Mouse (Mus musculus): ENCODE measurements at regions not wholly inside any gene's neighbourhood (a gene's known extent, or its start where the extent isn't known, plus 50 kb on each side); places are given as distances from the start of the nearest gene placed in this dataset.

DNA sequence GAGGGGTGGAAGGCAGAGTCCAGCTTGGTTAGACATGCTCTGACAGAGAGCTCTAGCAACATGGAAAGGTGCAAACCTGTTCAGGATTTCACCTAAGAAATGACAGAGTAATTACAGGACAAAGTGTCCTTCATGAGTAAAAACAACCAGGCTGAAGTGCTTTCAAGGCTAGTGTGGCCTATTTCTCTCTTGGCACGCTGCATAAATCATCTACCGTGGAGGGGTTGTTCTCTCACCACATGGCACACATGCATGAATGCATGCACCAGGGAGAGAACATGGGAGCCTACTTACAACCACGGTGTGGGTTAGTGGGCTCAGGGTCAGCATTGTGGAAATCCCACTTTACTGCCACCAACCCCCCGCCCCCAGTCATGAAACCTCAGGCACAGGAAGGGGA is 454.9 kb downstream of the Lmo4 start:
- Histone ChIP-seq H3K9me3 (replicated peaks; ENCODE audit: control insufficient read depth, insufficient read depth, low read length, poor library complexity, severe bottlenecking) (no peaks in the 10 kb centered on the region), H3K27ac (ENCODE audit: insufficient read depth, low read length) (no peak overlapping the region), H3K4me1 (ENCODE audit: control insufficient read depth, insufficient read depth, low read length) (no peaks in the 10 kb centered on the region), H3K9ac (ENCODE audit: low read depth, poor library complexity, severe bottlenecking) (no peak overlapping the region), H3K27me3 (ENCODE audit: control insufficient read depth, insufficient read depth, low read length, poor library complexity, severe bottlenecking) (no peaks in the 10 kb centered on the region), H3K36me3 (ENCODE audit: control insufficient read depth, insufficient read depth, low read length, poor library complexity, severe bottlenecking) (no peaks in the 10 kb centered on the region), H3K4me3 (ENCODE audit: low read depth, low read length) (no peak overlapping the region)
- TF ChIP-seq EP300 (IDR thresholded peaks at IDR 0.05; ENCODE audit: insufficient read depth, low read depth, low read length) (no peak), POLR2A (IDR thresholded peaks at IDR 0.05; ENCODE audit: insufficient read depth, low read length) (no peak), CTCF (IDR thresholded peaks at IDR 0.05; ENCODE audit: low read depth, low read length) (no peak)

DNA sequence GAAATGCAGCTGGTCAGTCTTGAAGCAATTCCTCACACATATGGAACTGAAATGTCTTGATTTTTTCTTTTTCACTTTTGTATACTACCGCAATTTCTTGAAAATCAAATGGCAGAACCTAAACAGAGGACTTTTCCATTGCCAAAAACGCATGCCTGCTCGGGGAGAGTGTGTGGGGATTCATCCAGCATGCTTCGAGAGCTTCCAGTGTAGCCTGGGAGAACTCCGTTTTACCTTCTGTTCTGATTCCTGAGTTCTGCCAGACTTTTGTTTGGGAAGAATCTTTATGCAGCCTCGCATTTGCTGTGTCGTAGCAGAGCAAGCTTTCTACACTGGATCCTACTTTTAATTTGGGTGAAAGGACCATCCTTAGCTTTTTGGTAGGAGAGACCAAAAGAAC is 461.4 kb downstream of the Lmo4 start:
- Histone ChIP-seq H3K9ac (ENCODE audit: low read depth, poor library complexity, severe bottlenecking) (no peak overlapping the region), H3K27me3 (ENCODE audit: control insufficient read depth, insufficient read depth, low read length, poor library complexity, severe bottlenecking) (no peaks in the 10 kb centered on the region), H3K4me1 (ENCODE audit: control insufficient read depth, insufficient read depth, low read length) (no peaks in the 10 kb centered on the region), H3K4me3 (ENCODE audit: low read depth, low read length) (no peak overlapping the region), H3K27ac (ENCODE audit: insufficient read depth, low read length) (no peak overlapping the region), H3K36me3 (ENCODE audit: control insufficient read depth, insufficient read depth, low read length, poor library complexity, severe bottlenecking) (no peaks in the 10 kb centered on the region), H3K9me3 (replicated peaks; ENCODE audit: control insufficient read depth, insufficient read depth, low read length, poor library complexity, severe bottlenecking) (no peaks in the 10 kb centered on the region)
- TF ChIP-seq POLR2A (IDR thresholded peaks at IDR 0.05; ENCODE audit: insufficient read depth, low read length): no peak
- TF ChIP-seq EP300 (IDR thresholded peaks at IDR 0.05; ENCODE audit: insufficient read depth, low read depth, low read length): no peak
- TF ChIP-seq CTCF (IDR thresholded peaks at IDR 0.05; ENCODE audit: low read depth, low read length): no peak

- Histone ChIP-seq H3K27ac (ENCODE audit: insufficient read depth, low read length) (no peak overlapping the region), H3K9ac (ENCODE audit: low read depth, poor library complexity, severe bottlenecking) (no peak overlapping the region), H3K36me3 (ENCODE audit: control insufficient read depth, insufficient read depth, low read length, poor library complexity, severe bottlenecking) (no peaks in the 10 kb centered on the region), H3K4me1 (ENCODE audit: control insufficient read depth, insufficient read depth, low read length) (no peaks in the 10 kb centered on the region), H3K9me3 (replicated peaks; ENCODE audit: control insufficient read depth, insufficient read depth, low read length, poor library complexity, severe bottlenecking) (no peaks in the 10 kb centered on the region), H3K27me3 (ENCODE audit: control insufficient read depth, insufficient read depth, low read length, poor library complexity, severe bottlenecking) (no peaks in the 10 kb centered on the region), H3K4me3 (ENCODE audit: low read depth, low read length) (no peak overlapping the region)
- TF ChIP-seq CTCF (IDR thresholded peaks at IDR 0.05; ENCODE audit: low read depth, low read length) (no peak), POLR2A (IDR thresholded peaks at IDR 0.05; ENCODE audit: insufficient read depth, low read length) (no peak), EP300 (IDR thresholded peaks at IDR 0.05; ENCODE audit: insufficient read depth, low read depth, low read length) (no peak)
Measured at GRCm38 (mm10) chr3:143742786-143743571, 462.0 kb downstream of the Lmo4 start.

- Histone ChIP-seq H3K36me3 (ENCODE audit: control insufficient read depth, insufficient read depth, low read length, poor library complexity, severe bottlenecking) (no peaks in the 10 kb centered on the region), H3K4me3 (ENCODE audit: low read depth, low read length) (no peak overlapping the region), H3K9ac (ENCODE audit: low read depth, poor library complexity, severe bottlenecking) (no peak overlapping the region), H3K9me3 (replicated peaks; ENCODE audit: control insufficient read depth, insufficient read depth, low read length, poor library complexity, severe bottlenecking) (no peaks in the 10 kb centered on the region), H3K4me1 (ENCODE audit: control insufficient read depth, insufficient read depth, low read length) (no peaks in the 10 kb centered on the region), H3K27ac (ENCODE audit: insufficient read depth, low read length) (no peak overlapping the region), H3K27me3 (ENCODE audit: control insufficient read depth, insufficient read depth, low read length, poor library complexity, severe bottlenecking) (no peaks in the 10 kb centered on the region)
- TF ChIP-seq EP300 (IDR thresholded peaks at IDR 0.05; ENCODE audit: insufficient read depth, low read depth, low read length) (no peak), CTCF (IDR thresholded peaks at IDR 0.05; ENCODE audit: low read depth, low read length) (no peak), POLR2A (IDR thresholded peaks at IDR 0.05; ENCODE audit: insufficient read depth, low read length) (no peak)
Measured at GRCm38 (mm10) chr3:143738676-143739075, 466.3 kb downstream of the Lmo4 start.

GRCm38 (mm10) chr3:143737844-143738243 is 467.2 kb downstream of the Lmo4 start:
- H3K9me3 ChIP-seq (replicated peaks; ENCODE audit: control insufficient read depth, insufficient read depth, low read length, poor library complexity, severe bottlenecking): no peaks in the 10 kb centered on the region
- no peak overlapping the region for H3K27ac ChIP-seq (ENCODE audit: insufficient read depth, low read length)
- no peaks in the 10 kb centered on the region for H3K27me3 ChIP-seq (ENCODE audit: control insufficient read depth, insufficient read depth, low read length, poor library complexity, severe bottlenecking)
- H3K4me1 ChIP-seq (ENCODE audit: control insufficient read depth, insufficient read depth, low read length): no peaks in the 10 kb centered on the region
- H3K9ac ChIP-seq (ENCODE audit: low read depth, poor library complexity, severe bottlenecking): no peak overlapping the region
- no peak for TF ChIP-seq EP300 (IDR thresholded peaks at IDR 0.05; ENCODE audit: insufficient read depth, low read depth, low read length)
- no peak for TF ChIP-seq CTCF (IDR thresholded peaks at IDR 0.05; ENCODE audit: low read depth, low read length)
- TF ChIP-seq POLR2A (IDR thresholded peaks at IDR 0.05; ENCODE audit: insufficient read depth, low read length): no peak
- H3K36me3 ChIP-seq (ENCODE audit: control insufficient read depth, insufficient read depth, low read length, poor library complexity, severe bottlenecking): no peaks in the 10 kb centered on the region
- no peak overlapping the region for H3K4me3 ChIP-seq (ENCODE audit: low read depth, low read length)

DNA sequence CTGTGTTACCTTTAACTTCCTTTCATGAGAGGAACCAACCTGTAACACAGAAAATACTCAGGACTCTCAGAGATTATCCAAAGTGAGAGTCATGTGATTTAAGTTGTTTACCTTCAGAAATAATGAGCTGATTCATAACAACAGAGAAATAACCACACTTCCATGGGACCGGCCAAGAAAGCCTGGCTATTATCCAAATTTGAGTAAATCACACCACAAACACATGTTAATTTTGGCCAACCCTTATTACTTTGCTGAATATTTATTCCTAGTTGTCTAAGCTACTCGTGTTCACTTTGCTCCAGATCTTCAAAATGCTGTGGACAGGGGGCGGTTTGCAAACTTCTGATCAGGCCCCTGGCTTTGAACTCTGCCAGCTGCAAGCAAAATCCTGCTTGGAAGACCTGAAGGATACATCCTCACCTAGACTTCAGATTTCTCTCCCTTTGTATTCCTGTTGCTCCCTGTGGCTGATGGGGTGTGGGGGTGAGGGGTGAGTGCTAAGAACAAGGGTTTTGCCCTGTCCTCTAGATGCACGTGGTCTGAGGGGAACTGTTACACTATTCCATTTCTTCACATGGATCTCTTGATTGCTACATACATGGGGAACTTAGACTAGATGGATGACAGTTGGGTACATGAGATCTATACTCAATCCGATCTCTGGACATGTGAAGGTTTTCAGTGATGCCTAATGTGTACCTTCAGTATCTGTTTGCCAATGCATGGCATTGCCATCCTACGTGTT is 468.2 kb downstream of the Lmo4 start:
- H3K27ac ChIP-seq (ENCODE audit: insufficient read depth, low read length): no peak overlapping the region
- H3K9me3 ChIP-seq (replicated peaks; ENCODE audit: control insufficient read depth, insufficient read depth, low read length, poor library complexity, severe bottlenecking): no peaks in the 10 kb centered on the region
- H3K4me3 ChIP-seq (ENCODE audit: low read depth, low read length): no peak overlapping the region
- no peak overlapping the region for H3K9ac ChIP-seq (ENCODE audit: low read depth, poor library complexity, severe bottlenecking)
- TF ChIP-seq CTCF (IDR thresholded peaks at IDR 0.05; ENCODE audit: low read depth, low read length): no peak
- no peak for TF ChIP-seq EP300 (IDR thresholded peaks at IDR 0.05; ENCODE audit: insufficient read depth, low read depth, low read length)
- no peak for TF ChIP-seq POLR2A (IDR thresholded peaks at IDR 0.05; ENCODE audit: insufficient read depth, low read length)
- H3K4me1 ChIP-seq (ENCODE audit: control insufficient read depth, insufficient read depth, low read length): no peaks in the 10 kb centered on the region
- no peaks in the 10 kb centered on the region for H3K36me3 ChIP-seq (ENCODE audit: control insufficient read depth, insufficient read depth, low read length, poor library complexity, severe bottlenecking)
- no peaks in the 10 kb centered on the region for H3K27me3 ChIP-seq (ENCODE audit: control insufficient read depth, insufficient read depth, low read length, poor library complexity, severe bottlenecking)
